Mouse (Mus musculus): Measurements from ENCODE around the gene Fermt2. TPM values are rescaled to one million over a fixed set of nuclear protein-coding genes. Genes with fewer than 3 reads are reported as not detected.

Fermt2 gene
- polyA plus RNA-seq, 1 experiment from 2014 or later, result 88.1 TPM

DNA sequence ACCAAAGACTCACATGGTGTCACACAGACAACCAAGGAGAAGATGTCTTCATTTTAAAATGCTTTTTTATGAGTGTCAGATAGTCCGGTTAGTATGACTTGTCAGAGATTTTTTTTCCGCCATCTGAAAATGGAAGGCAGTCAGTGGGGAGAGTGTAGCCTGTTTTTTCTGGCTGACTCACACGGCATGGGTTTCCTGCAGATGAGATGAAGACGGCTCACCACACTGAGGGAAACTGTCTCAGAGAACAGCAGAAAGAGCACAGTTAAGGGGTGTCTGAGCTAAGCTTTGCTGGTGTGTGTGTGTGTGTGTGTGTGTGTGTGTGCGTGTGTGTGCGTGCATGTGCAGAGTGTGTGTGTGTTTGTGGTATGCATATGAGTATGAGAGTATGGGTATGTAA, 88.6 kb downstream of the Fermt2 start:
- no peaks in the 10 kb centered on the region; the same call in 1 of the 2 replicates for H3K4me1 ChIP-seq (replicated peaks; ENCODE audit: control insufficient read depth, insufficient read depth, low read length)
- WGBS, result 83% methylated on average over 6 of the region's 6 CpGs
- no peak overlapping the region for H3K4me2 ChIP-seq (replicated peaks; ENCODE audit: low read depth, low read length)
- no peak overlapping the region for H3K9ac ChIP-seq (ENCODE audit: low read depth, low read length)
- H3K4me3 ChIP-seq (ENCODE audit: low read depth, low read length), result no peak overlapping the region
- H3K36me3 ChIP-seq (ENCODE audit: control insufficient read depth, insufficient read depth, low read length), result no peaks in the 10 kb centered on the region
- no peak overlapping the region for H3K27ac ChIP-seq (ENCODE audit: low read depth, low read length)
- H3K9me3 ChIP-seq (ENCODE audit: control insufficient read depth, low read length), result no peaks in the 10 kb centered on the region
- H3K27me3 ChIP-seq (ENCODE audit: control insufficient read depth, insufficient read depth, low read length), result no peaks in the 10 kb centered on the region
- ATAC-seq (ENCODE audit: low FRiP score) (no peak), DNase-seq (ENCODE audit: low spot score) (no peak)

DNA sequence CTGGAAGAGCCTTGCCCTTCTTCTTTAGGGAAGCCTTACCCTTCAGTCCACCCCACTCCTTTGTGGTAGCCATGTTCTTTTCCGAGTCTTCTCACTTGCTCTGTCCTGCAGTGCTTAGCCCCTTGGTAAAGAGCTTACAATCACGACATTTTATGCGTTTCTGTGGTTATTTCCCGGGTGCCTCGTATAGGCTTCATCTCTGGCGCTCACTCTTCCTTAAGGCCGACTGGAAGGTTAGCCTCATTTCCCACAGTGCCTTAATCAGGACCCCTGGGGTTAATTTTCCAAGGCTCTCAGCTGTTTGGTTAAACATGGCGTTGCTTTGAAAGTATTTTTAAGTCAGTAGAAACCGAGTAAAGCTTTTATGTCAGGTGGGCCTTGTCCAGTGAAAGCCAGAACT, 90.5 kb downstream of the Fermt2 start:
- no peak for DNase-seq (ENCODE audit: low spot score)
- no peaks in the 10 kb centered on the region; the same call in 1 of the 2 replicates for H3K4me1 ChIP-seq (replicated peaks; ENCODE audit: control insufficient read depth, insufficient read depth, low read length)
- no peak overlapping the region for H3K9ac ChIP-seq (ENCODE audit: low read depth, low read length)
- no peaks in the 10 kb centered on the region for H3K36me3 ChIP-seq (ENCODE audit: control insufficient read depth, insufficient read depth, low read length)
- no peaks in the 10 kb centered on the region for H3K9me3 ChIP-seq (ENCODE audit: control insufficient read depth, low read length)
- no peak for ATAC-seq (ENCODE audit: low FRiP score)
- H3K27ac ChIP-seq (ENCODE audit: low read depth, low read length), result no peak overlapping the region
- H3K4me2 ChIP-seq (replicated peaks; ENCODE audit: low read depth, low read length), result no peak overlapping the region
- no peak overlapping the region for H3K4me3 ChIP-seq (ENCODE audit: low read depth, low read length)
- H3K27me3 ChIP-seq (ENCODE audit: control insufficient read depth, insufficient read depth, low read length), result no peaks in the 10 kb centered on the region
- 76% methylated on average over 9 of the region's 9 CpGs for whole genome bisulfite sequencing

DNA sequence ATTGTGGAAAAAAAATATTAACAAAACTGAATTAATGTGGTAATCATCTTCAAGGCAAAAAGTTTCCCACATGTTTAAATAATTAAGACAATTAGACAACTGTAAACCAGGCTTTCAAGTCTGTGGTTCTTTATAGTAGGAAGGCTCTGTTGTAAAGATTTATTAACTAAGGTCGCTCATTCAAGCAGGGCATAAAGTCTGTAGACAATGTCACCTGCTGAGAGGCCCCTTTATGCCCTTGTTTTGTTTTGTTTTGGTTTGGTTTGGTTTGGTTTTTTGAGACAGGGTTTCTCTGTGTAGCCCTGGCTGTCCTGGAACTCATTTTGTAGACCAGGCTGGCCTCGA, 91.0 kb downstream of the Fermt2 start:
- no peak for DNase-seq (ENCODE audit: low spot score)
- no peaks in the 10 kb centered on the region; the same call in 1 of the 2 replicates for H3K4me1 ChIP-seq (replicated peaks; ENCODE audit: control insufficient read depth, insufficient read depth, low read length)
- no peak overlapping the region for H3K27ac ChIP-seq (ENCODE audit: low read depth, low read length)
- 85% methylated on average over 2 of the region's 2 CpGs for WGBS
- no peaks in the 10 kb centered on the region for H3K36me3 ChIP-seq (ENCODE audit: control insufficient read depth, insufficient read depth, low read length)
- no peaks in the 10 kb centered on the region for H3K27me3 ChIP-seq (ENCODE audit: control insufficient read depth, insufficient read depth, low read length)
- ATAC-seq (ENCODE audit: low FRiP score), result no peak
- H3K9ac ChIP-seq (ENCODE audit: low read depth, low read length), result no peak overlapping the region
- no peak overlapping the region for H3K4me3 ChIP-seq (ENCODE audit: low read depth, low read length)
- H3K9me3 ChIP-seq (ENCODE audit: control insufficient read depth, low read length), result no peaks in the 10 kb centered on the region
- no peak overlapping the region for H3K4me2 ChIP-seq (replicated peaks; ENCODE audit: low read depth, low read length)

DNA sequence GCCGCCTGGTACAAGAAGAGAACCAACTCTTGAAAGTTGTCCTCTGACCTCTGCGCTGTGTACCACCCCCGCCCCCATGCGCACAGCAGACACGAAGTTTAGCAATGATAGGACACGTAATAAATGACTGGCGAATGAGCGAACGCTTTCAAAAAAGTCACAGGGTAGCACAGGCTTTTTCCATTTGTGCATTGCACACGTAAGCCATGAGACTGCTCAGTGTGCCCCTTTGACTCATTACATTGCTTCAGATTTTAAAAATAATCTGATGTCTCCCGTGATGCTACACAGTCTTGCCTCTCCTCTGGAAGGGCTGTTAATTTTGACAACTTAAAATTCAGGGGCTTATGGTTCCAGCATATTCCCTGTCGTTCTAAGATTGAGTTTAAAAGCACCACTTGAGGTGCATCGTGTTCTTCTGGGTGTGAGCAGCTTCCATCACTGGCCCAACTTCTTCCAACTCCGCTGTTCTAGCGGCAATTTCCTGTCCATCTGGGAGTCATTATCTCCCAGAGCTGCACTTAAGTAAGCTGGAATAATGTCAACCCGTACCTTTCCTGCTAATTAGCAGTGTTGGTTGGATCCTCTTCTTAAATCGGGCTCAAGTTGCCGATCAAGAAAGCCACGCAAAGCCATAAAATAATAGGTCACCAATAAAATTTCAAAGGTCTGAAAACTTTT, 91.5 kb downstream of the Fermt2 start:
- WGBS, result 74% methylated on average over 19 of the region's 19 CpGs
- H3K4me1 ChIP-seq (replicated peaks; ENCODE audit: control insufficient read depth, insufficient read depth, low read length), result no peaks in the 10 kb centered on the region; the same call in 1 of the 2 replicates
- H3K4me2 ChIP-seq (replicated peaks; ENCODE audit: low read depth, low read length), result no peak overlapping the region
- DNase-seq (ENCODE audit: low spot score) (no peak), ATAC-seq (ENCODE audit: low FRiP score) (no peak)
- no peak overlapping the region for H3K27ac ChIP-seq (ENCODE audit: low read depth, low read length)
- H3K4me3 ChIP-seq (ENCODE audit: low read depth, low read length), result no peak overlapping the region
- H3K9ac ChIP-seq (ENCODE audit: low read depth, low read length), result no peak overlapping the region
- H3K27me3 ChIP-seq (ENCODE audit: control insufficient read depth, insufficient read depth, low read length), result no peaks in the 10 kb centered on the region
- H3K36me3 ChIP-seq (ENCODE audit: control insufficient read depth, insufficient read depth, low read length), result no peaks in the 10 kb centered on the region
- no peaks in the 10 kb centered on the region for H3K9me3 ChIP-seq (ENCODE audit: control insufficient read depth, low read length)

DNA sequence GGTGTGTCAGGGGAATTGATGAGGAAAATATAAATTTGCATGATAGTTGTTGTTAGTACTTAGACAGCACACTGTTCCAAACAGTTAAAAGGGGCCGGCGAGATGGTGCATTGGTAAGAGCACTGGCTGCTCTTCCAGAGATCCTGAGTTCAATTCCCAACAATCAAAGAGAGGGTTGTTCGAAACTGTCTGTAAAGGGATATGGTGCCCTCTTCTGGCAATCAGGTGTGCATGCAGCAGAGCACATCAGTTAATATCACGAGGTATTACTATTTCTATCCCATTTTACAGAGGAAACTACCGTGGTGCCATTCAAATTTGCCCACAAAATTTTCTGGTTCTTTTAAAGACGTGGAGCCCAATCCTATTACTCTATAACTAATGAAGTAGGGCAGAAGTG, 95.7 kb downstream of the Fermt2 start:
- no peak overlapping the region for H3K27ac ChIP-seq (ENCODE audit: low read depth, low read length)
- H3K9me3 ChIP-seq (ENCODE audit: control insufficient read depth, low read length), result no peaks in the 10 kb centered on the region
- H3K4me1 ChIP-seq (replicated peaks; ENCODE audit: control insufficient read depth, insufficient read depth, low read length), result no peaks in the 10 kb centered on the region; the same call in 1 of the 2 replicates
- no peak for ATAC-seq (ENCODE audit: low FRiP score)
- no peaks in the 10 kb centered on the region for H3K27me3 ChIP-seq (ENCODE audit: control insufficient read depth, insufficient read depth, low read length)
- no peak for DNase-seq (ENCODE audit: low spot score)
- H3K4me2 ChIP-seq (replicated peaks; ENCODE audit: low read depth, low read length), result no peak overlapping the region
- H3K4me3 ChIP-seq (ENCODE audit: low read depth, low read length), result no peak overlapping the region
- H3K36me3 ChIP-seq (ENCODE audit: control insufficient read depth, insufficient read depth, low read length), result no peaks in the 10 kb centered on the region
- 68% methylated on average over 6 of the region's 6 CpGs for WGBS
- H3K9ac ChIP-seq (ENCODE audit: low read depth, low read length), result no peak overlapping the region

DNA sequence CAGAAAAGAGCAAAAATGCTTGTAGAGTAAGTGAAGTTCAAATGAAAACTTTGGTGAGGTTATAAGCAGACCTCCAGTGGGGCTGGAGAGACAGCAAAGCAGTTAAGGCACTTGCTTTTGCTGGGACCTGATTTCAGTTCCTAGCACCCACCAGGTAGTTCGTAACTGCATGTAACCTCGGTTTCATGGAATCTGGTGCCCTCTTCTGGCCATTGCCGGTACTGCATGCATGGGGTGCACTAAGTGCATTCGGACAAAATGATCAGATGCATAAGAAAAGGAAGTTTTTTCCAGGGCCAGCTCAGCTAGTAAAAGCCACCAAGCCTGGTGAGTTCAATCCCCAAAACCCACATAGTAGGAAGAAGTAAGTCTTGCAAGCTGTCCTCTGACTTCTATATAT, 97.9 kb downstream of the Fermt2 start:
- ATAC-seq (ENCODE audit: low FRiP score) (no peak), DNase-seq (ENCODE audit: low spot score) (no peak)
- Histone ChIP-seq H3K27me3 (ENCODE audit: control insufficient read depth, insufficient read depth, low read length) (no peaks in the 10 kb centered on the region), H3K4me1 (replicated peaks; ENCODE audit: control insufficient read depth, insufficient read depth, low read length) (no peaks in the 10 kb centered on the region; the same call in 1 of the 2 replicates), H3K27ac (ENCODE audit: low read depth, low read length) (no peak overlapping the region), H3K9me3 (ENCODE audit: control insufficient read depth, low read length) (no peaks in the 10 kb centered on the region), H3K4me3 (ENCODE audit: low read depth, low read length) (no peak overlapping the region), H3K4me2 (replicated peaks; ENCODE audit: low read depth, low read length) (no peak overlapping the region), H3K36me3 (ENCODE audit: control insufficient read depth, insufficient read depth, low read length) (no peaks in the 10 kb centered on the region), H3K9ac (ENCODE audit: low read depth, low read length) (no peak overlapping the region)
- WGBS, result 71% methylated on average over 4 of the region's 4 CpGs

DNA sequence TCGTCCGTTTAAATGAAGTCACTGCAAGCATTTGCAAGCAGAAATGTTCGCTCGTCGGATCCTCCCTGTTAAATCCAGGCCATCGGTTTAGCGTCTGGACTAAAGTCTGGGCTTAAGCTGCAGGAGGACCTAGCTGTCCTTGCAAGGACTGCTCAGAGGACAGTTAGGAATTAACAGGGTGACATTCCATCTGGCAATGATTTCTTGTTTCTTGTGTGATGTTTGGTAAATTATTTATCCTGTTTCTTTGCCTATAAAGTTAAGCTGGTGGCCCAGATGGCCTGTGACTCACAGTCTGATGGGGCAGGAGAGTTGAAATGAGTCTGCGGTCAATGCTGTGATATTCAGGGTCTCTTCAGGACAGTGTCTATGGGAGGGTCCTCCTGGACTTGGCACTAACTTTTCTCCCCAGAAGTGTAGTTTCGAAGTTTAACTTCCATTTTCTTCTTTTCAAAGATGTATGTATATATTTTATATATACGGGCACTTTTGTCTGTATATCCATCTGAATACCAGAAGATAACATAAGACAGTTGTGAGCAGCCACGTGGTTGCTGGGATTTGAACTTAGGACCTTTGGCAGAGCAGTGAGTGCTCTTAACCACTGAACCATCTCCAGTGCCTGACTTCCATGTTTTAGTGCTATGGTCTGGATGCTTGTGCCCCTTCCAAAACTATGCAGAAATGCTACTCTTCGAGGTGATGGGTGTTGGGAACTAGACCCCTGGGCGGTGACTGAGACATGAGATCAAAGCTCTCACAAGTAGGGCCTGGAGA, 99.7 kb downstream of the Fermt2 start:
- H3K27ac ChIP-seq (ENCODE audit: low read depth, low read length), result no peak overlapping the region
- H3K4me2 ChIP-seq (replicated peaks; ENCODE audit: low read depth, low read length), result no peak overlapping the region
- no peaks in the 10 kb centered on the region for H3K9me3 ChIP-seq (ENCODE audit: control insufficient read depth, low read length)
- DNase-seq (ENCODE audit: low spot score) (no peak), ATAC-seq (ENCODE audit: low FRiP score) (no peak)
- H3K27me3 ChIP-seq (ENCODE audit: control insufficient read depth, insufficient read depth, low read length), result no peaks in the 10 kb centered on the region
- no peaks in the 10 kb centered on the region for H3K36me3 ChIP-seq (ENCODE audit: control insufficient read depth, insufficient read depth, low read length)
- no peak overlapping the region for H3K9ac ChIP-seq (ENCODE audit: low read depth, low read length)
- WGBS, result 89% methylated on average over 13 of the region's 13 CpGs
- H3K4me1 ChIP-seq (replicated peaks; ENCODE audit: control insufficient read depth, insufficient read depth, low read length), result no peaks in the 10 kb centered on the region
- no peak overlapping the region for H3K4me3 ChIP-seq (ENCODE audit: low read depth, low read length)

DNA sequence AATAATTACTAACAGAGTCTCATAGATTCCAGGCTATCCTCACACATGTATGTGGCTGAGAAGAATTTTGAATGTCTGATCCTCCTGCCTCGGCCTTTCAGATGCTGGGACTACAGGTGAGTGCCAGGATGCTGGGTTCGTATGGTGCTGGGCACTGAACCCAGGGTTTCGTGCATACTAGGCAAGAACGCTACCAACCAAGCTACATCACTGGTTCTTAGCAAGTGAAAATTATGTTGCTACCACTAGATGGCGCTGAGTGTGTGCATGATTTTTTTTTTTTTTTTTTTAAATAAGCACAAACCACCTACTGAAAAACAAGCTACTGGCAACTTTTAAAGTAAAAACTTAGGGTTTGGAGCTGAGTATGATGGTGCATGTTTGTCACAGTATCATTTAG, 106.7 kb downstream of the Fermt2 start:
- H3K4me1 ChIP-seq (replicated peaks; ENCODE audit: control insufficient read depth, insufficient read depth, low read length), result no peaks in the 10 kb centered on the region
- H3K36me3 ChIP-seq (ENCODE audit: control insufficient read depth, insufficient read depth, low read length), result no peaks in the 10 kb centered on the region
- no peak for ATAC-seq (ENCODE audit: low FRiP score)
- H3K9me3 ChIP-seq (ENCODE audit: control insufficient read depth, low read length), result no peaks in the 10 kb centered on the region
- no peak overlapping the region for H3K4me3 ChIP-seq (ENCODE audit: low read depth, low read length)
- 12% methylated on average over 5 of the region's 5 CpGs for WGBS
- DNase-seq (ENCODE audit: low spot score), result peak; percentile 80
- no peak overlapping the region for H3K4me2 ChIP-seq (replicated peaks; ENCODE audit: low read depth, low read length)
- no peak overlapping the region for H3K27ac ChIP-seq (ENCODE audit: low read depth, low read length)
- no peaks in the 10 kb centered on the region for H3K27me3 ChIP-seq (ENCODE audit: control insufficient read depth, insufficient read depth, low read length)
- no peak overlapping the region for H3K9ac ChIP-seq (ENCODE audit: low read depth, low read length)

DNA sequence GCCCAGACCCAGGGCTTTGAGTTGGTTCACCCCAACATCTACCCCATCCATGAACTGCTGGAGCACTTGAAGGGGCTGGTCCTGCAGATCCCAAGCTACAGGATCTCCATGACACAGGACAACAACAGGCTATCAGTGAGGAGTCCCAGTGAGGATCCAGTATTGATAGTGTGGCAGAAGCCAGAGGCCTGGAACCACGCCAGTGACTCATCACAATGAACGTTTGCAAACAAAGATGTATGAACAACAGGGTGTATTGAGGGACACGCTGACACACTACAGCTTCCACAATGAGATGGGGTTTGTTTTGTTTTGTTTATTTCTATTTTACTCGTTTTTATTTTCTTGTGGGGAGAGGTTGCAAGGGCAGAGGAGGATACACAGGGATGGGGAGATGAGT, 107.5 kb downstream of the Fermt2 start:
- Histone ChIP-seq H3K27me3 (ENCODE audit: control insufficient read depth, insufficient read depth, low read length) (no peaks in the 10 kb centered on the region), H3K36me3 (ENCODE audit: control insufficient read depth, insufficient read depth, low read length) (no peaks in the 10 kb centered on the region), H3K9ac (ENCODE audit: low read depth, low read length) (no peak overlapping the region), H3K27ac (ENCODE audit: low read depth, low read length) (no peak overlapping the region), H3K4me3 (ENCODE audit: low read depth, low read length) (no peak overlapping the region), H3K4me2 (replicated peaks; ENCODE audit: low read depth, low read length) (no peak overlapping the region), H3K4me1 (replicated peaks; ENCODE audit: control insufficient read depth, insufficient read depth, low read length) (no peaks in the 10 kb centered on the region), H3K9me3 (ENCODE audit: control insufficient read depth, low read length) (no peaks in the 10 kb centered on the region)
- ATAC-seq (ENCODE audit: low FRiP score), result no peak
- 70% methylated on average over 4 of the region's 4 CpGs for WGBS
- DNase-seq (ENCODE audit: low spot score), result no peak

Data from hindbrain, embryonic 11.5 days (tissue).